Mouse (Mus musculus) neural tube, embryonic 14.5 days (tissue): ENCODE data around the gene Gm10642. TPM values are rescaled to one million over a fixed set of nuclear protein-coding genes. Genes with fewer than 3 reads are reported as not detected.

Experiments
- polyA plus RNA-seq: library from polyadenylated mRNA; unstranded; fragments of >200 nt; fragmentation: Nextera tagmentation; extraction: Ambion mirVana; gene quantifications from 2 replicates; pipeline ENCODE4 v1.2.1, GENCODE M21; 2014

Gene Gm10642
- polyA plus RNA-seq, 1 experiment from 2014 or later: 0.33 TPM

Other genes with a start within 250 kb of the Gm10642 start
- gene Ccnb2, start 234.7 kb upstream of the Gm10642 start, polyA plus RNA-seq: 11.5 and 17.6 TPM in 2 replicates
- 32.4 and 39.6 TPM in 2 replicates for gene Rnf111, start 152.5 kb upstream of the Gm10642 start, polyA plus RNA-seq
- 74.4 and 74.9 TPM in 2 replicates for gene Sltm, start 113.5 kb upstream of the Gm10642 start, polyA plus RNA-seq
- gene Mindy2, start 923 bp downstream of the Gm10642 start, polyA plus RNA-seq: 20.4 and 24.1 TPM in 2 replicates
- 48.6 and 69.6 TPM in 2 replicates for gene Adam10, start 22.7 kb downstream of the Gm10642 start, polyA plus RNA-seq